Mouse (Mus musculus) thymus, postnatal 4 days (tissue): ENCODE measurements around the gene Mtnr1a.
A peak's percentile ranks its signal among the peaks of the same experiment; 100 is the strongest.
"Not testable (repeated sequence)": the region's sequence is repeated elsewhere in the genome, so short reads cannot be mapped to it uniquely, and the experiment has no call there.

Source experiments
- DNase-seq: peaks from one replicate; pipeline ENCODE4 v3.0.0; 2021

The Mtnr1a gene

GRCm38 (mm10) chr8:45068759-45069386 is at the start of gene Mtnr1a:
Mtnr1a (plus strand) TSS chr8:45069137.
- peak; percentile 62 for DNase-seq

GRCm38 (mm10) chr8:45019241-45019640 is 49.7 kb upstream of the Mtnr1a start:
- DNase-seq: no peak

GRCm38 (mm10) chr8:45021171-45021570 is 47.8 kb upstream of the Mtnr1a start:
- DNase-seq: no peak

- DNase-seq: no peak
Observed at GRCm38 (mm10) chr8:45021911-45022665, 46.8 kb upstream of the Mtnr1a start.

GRCm38 (mm10) chr8:45028081-45028497 is 40.8 kb upstream of the Mtnr1a start:
- DNase-seq: no peak

GRCm38 (mm10) chr8:45038350-45038749 is 30.6 kb upstream of the Mtnr1a start:
- no peak for DNase-seq

- DNase-seq: no peak
Observed at GRCm38 (mm10) chr8:45044160-45044559, 24.8 kb upstream of the Mtnr1a start.

GRCm38 (mm10) chr8:45050451-45050850 is 18.5 kb upstream of the Mtnr1a start:
- DNase-seq: no peak

GRCm38 (mm10) chr8:45051236-45051635 is 17.7 kb upstream of the Mtnr1a start:
- DNase-seq: no peak

- no peak for DNase-seq
Observed at GRCm38 (mm10) chr8:45052205-45052604, 16.7 kb upstream of the Mtnr1a start.

- no peak for DNase-seq
Observed at GRCm38 (mm10) chr8:45052618-45053017, 16.3 kb upstream of the Mtnr1a start.

- DNase-seq: no peak
Observed at GRCm38 (mm10) chr8:45055500-45055899, 13.4 kb upstream of the Mtnr1a start.

- DNase-seq: no peak
Observed at GRCm38 (mm10) chr8:45056810-45057209, 12.1 kb upstream of the Mtnr1a start.

GRCm38 (mm10) chr8:45060083-45060482 is 8.9 kb upstream of the Mtnr1a start:
- no peak for DNase-seq

GRCm38 (mm10) chr8:45062311-45062710 is 6.6 kb upstream of the Mtnr1a start:
- DNase-seq: no peak

- no peak for DNase-seq
Observed at GRCm38 (mm10) chr8:45062982-45063924, 5.7 kb upstream of the Mtnr1a start.

- no peak for DNase-seq
Observed at GRCm38 (mm10) chr8:45064197-45064869, 4.6 kb upstream of the Mtnr1a start.

GRCm38 (mm10) chr8:45065391-45065790 is 3.5 kb upstream of the Mtnr1a start:
- DNase-seq: not testable (repeated sequence)

GRCm38 (mm10) chr8:45070949-45071348 is 2.0 kb downstream of the Mtnr1a start:
- DNase-seq: no peak

- no peak for DNase-seq
Observed at GRCm38 (mm10) chr8:45080850-45081249, 11.9 kb downstream of the Mtnr1a start.

GRCm38 (mm10) chr8:45093599-45093998 is 24.7 kb downstream of the Mtnr1a start:
- DNase-seq: no peak

- DNase-seq: no peak
Observed at GRCm38 (mm10) chr8:45109371-45110063, 40.6 kb downstream of the Mtnr1a start.
